Mouse (Mus musculus) olfactory bulb, adult 2 months (tissue): ENCODE results near the gene Ssr2. TPM values are rescaled to one million over a fixed set of nuclear protein-coding genes. Genes with fewer than 3 reads are reported as not detected.

Experiments
- H3K27ac ChIP-seq: fragments of 200-500 bp; 2 replicates; pipeline ENCODE4 v1.5.1; 2012; ENCODE audit warnings: low read depth, low read length; ENCODE audit not compliant: insufficient read depth
- H3K4me1 ChIP-seq: fragments of 200-500 bp; 2 replicates; pipeline ENCODE4 v1.6.1; 2012; ENCODE audit warnings: low read length; ENCODE audit not compliant: control insufficient read depth, insufficient read depth
- H3K4me3 ChIP-seq: fragments of 200-500 bp; 2 replicates; pipeline ENCODE4 v1.5.1; 2012; ENCODE audit warnings: mild to moderate bottlenecking, low read depth, low read length, moderate library complexity; ENCODE audit not compliant: insufficient read depth
- CTCF ChIP-seq: fragments of 200-500 bp; IDR thresholded peaks from 2 replicates; pipeline ENCODE4 v1.5.1; 2012; ENCODE audit warnings: low read depth, mild to moderate bottlenecking, low read length, moderate library complexity; ENCODE audit not compliant: insufficient read depth
- POLR2A ChIP-seq: fragments of 200-500 bp; IDR thresholded peaks from 2 replicates; pipeline ENCODE4 v1.6.1; 2012; ENCODE audit warnings: mild to moderate bottlenecking, low read depth, low read length, moderate library complexity; ENCODE audit not compliant: insufficient read depth
- WGBS: fragments of 180-500 bp; shearing (Covaris S2); methylation state at CpG from one replicate; pipeline ENCODE4 v1.1.7; 2018; 5-methylcytosine and 5-hydroxymethylcytosine counted together
- polyA plus RNA-seq: library from polyadenylated mRNA; stranded (reverse); fragments of >200 nt; gene quantifications from 2 replicates; pipeline ENCODE4 v1.2.4, GENCODE M21; 2012; ENCODE audit warnings: low replicate concordance; ENCODE audit not compliant: missing spikeins, insufficient read depth, insufficient read length

Ssr2 gene
- polyA plus RNA-seq, 1 experiment = not detected

GRCm38 (mm10) chr3:88607065-88607757 lies 31.5 kb downstream of the Ssr2 start:
- Histone ChIP-seq H3K4me3 (0 out of 2 replicates have a peak overlapping the region, but pooled peaks have one; percentile 1), H3K4me1 (peaks cover 8% of the 10 kb centered on the region), H3K27ac (no peak overlapping the region)
- TF ChIP-seq CTCF = peak; percentile 94
- TF ChIP-seq POLR2A = no peak
- WGBS = under 1% methylated on average over 20 of the region's 20 CpGs

- Histone ChIP-seq H3K4me1 (peaks cover 8% of the 10 kb centered on the region), H3K27ac (no peak overlapping the region), H3K4me3 (0 out of 2 replicates have a peak overlapping the region, but pooled peaks have one; percentile 1)
- TF ChIP-seq CTCF (no peak), POLR2A (no peak)
- 23% methylated on average over 10 of the region's 10 CpGs for WGBS
Observed at GRCm38 (mm10) chr3:88607758-88608138, 32.1 kb downstream of the Ssr2 start.

GRCm38 (mm10) chr3:88609066-88609465 lies 33.4 kb downstream of the Ssr2 start:
- WGBS = 83% methylated on average over 4 of the region's 4 CpGs

GRCm38 (mm10) chr3:88614418-88614817 lies 38.7 kb downstream of the Ssr2 start:
- 90% methylated on average over 8 of the region's 8 CpGs for WGBS
- TF ChIP-seq POLR2A (no peak), CTCF (no peak)

More at GRCm38 (mm10) chr3:88609066-88609465, 33.4 kb downstream of the Ssr2 start:
- TF ChIP-seq CTCF = no peak
- TF ChIP-seq POLR2A = no peak
- H3K27ac ChIP-seq = no peak overlapping the region
- H3K4me1 ChIP-seq = peaks cover 8% of the 10 kb centered on the region
- no peak overlapping the region for H3K4me3 ChIP-seq

GRCm38 (mm10) chr3:88615117-88615516 lies 39.4 kb downstream of the Ssr2 start:
- H3K27ac ChIP-seq = no peak overlapping the region
- H3K4me3 ChIP-seq = no peak overlapping the region
- TF ChIP-seq CTCF (no peak), POLR2A (no peak)
- H3K4me1 ChIP-seq = peaks cover 34% of the 10 kb centered on the region
- WGBS = 89% methylated on average over 5 of the region's 5 CpGs

More at GRCm38 (mm10) chr3:88614418-88614817, 38.7 kb downstream of the Ssr2 start:
- peaks cover 28% of the 10 kb centered on the region for H3K4me1 ChIP-seq
- H3K27ac ChIP-seq = no peak overlapping the region
- no peak overlapping the region for H3K4me3 ChIP-seq

- WGBS = 36% methylated on average over 9 of the region's 9 CpGs
- H3K4me1 ChIP-seq = peaks cover 34% of the 10 kb centered on the region
- H3K27ac ChIP-seq = peak overlapping the region; percentile 28; the same call in 1 of the 2 replicates
- H3K4me3 ChIP-seq = peak overlapping the region; percentile 25
- TF ChIP-seq CTCF (no peak), POLR2A (no peak)
Observed at GRCm38 (mm10) chr3:88615902-88616391, 40.3 kb downstream of the Ssr2 start.

- H3K27ac ChIP-seq = no peak overlapping the region
- 57% methylated on average over 3 of the region's 3 CpGs for WGBS
- no peak overlapping the region for H3K4me3 ChIP-seq
- peaks cover 34% of the 10 kb centered on the region for H3K4me1 ChIP-seq
- TF ChIP-seq CTCF = no peak
- TF ChIP-seq POLR2A = no peak
Observed at GRCm38 (mm10) chr3:88616951-88617500, 41.4 kb downstream of the Ssr2 start.

GRCm38 (mm10) chr3:88618074-88618871 lies 42.6 kb downstream of the Ssr2 start:
- H3K4me1 ChIP-seq = peaks cover 34% of the 10 kb centered on the region
- H3K4me3 ChIP-seq = no peak overlapping the region
- TF ChIP-seq CTCF (no peak), POLR2A (no peak)
- no peak overlapping the region for H3K27ac ChIP-seq
- 84% methylated on average over 8 of the region's 8 CpGs for WGBS
